Mouse (Mus musculus) gastrocnemius, postnatal 14 days (tissue): ENCODE measurements at regions not wholly inside any gene's neighbourhood (a gene's known extent, or its start where the extent isn't known, plus 50 kb on each side); places are given as distances from the start of the nearest gene placed in this dataset.

Experiments
- DNase-seq: peaks from one replicate; pipeline ENCODE4 v3.0.0; 2021; ENCODE audit warnings: mixed read lengths
- intact Hi-C: fragments of 180-260 bp; cut with DNase I; formaldehyde crosslinking; loops from one replicate; pipeline ENCODE4 v1.15.1; 2025; ENCODE audit warnings: low total_unique reads

GRCm38 (mm10) chr8:26432161-26432919 is 313.0 kb downstream of the Gm45692 start:
- intact Hi-C loops = no loop called here
- DNase-seq = no peak

GRCm38 (mm10) chr8:26436236-26436635 is 316.9 kb downstream of the Gm45692 start:
- DNase-seq = no peak
- intact Hi-C loops = no loop called here

- intact Hi-C loops = no loop called here
- DNase-seq = no peak
Measured at GRCm38 (mm10) chr8:26437571-26437970, 318.2 kb downstream of the Gm45692 start.

GRCm38 (mm10) chr8:26438246-26438862 is 319.0 kb downstream of the Gm45692 start:
- intact Hi-C loops = no loop called here
- DNase-seq = no peak

- no peak for DNase-seq
- intact Hi-C loops = no loop called here
Measured at GRCm38 (mm10) chr8:26438877-26439276, 319.5 kb downstream of the Gm45692 start.

- intact Hi-C loops = loop anchor here (10.0 kb wide), 1 partner anchor 97 kb away; no protein-coding TSS in a partner anchor
- peak; percentile 14 for DNase-seq
Measured at GRCm38 (mm10) chr8:26441268-26442030, 322.1 kb downstream of the Gm45692 start.

- intact Hi-C loops = loop anchor here (10.0 kb wide), 1 partner anchor 98 kb away; no protein-coding TSS in a partner anchor
- peak; percentile 81 for DNase-seq
Measured at GRCm38 (mm10) chr8:26443041-26443440, 323.7 kb downstream of the Gm45692 start.

GRCm38 (mm10) chr8:26443735-26444134 is 324.4 kb downstream of the Gm45692 start:
- DNase-seq = no peak

GRCm38 (mm10) chr8:26445991-26446390 is 326.7 kb downstream of the Gm45692 start:
- intact Hi-C loops = loop anchor here (10.0 kb wide), 1 partner anchor 101 kb away; no protein-coding TSS in a partner anchor
- no peak for DNase-seq

More at GRCm38 (mm10) chr8:26443735-26444134, 324.4 kb downstream of the Gm45692 start:
- intact Hi-C loops = loop anchor here (10.0 kb wide), 1 partner anchor 99 kb away; no protein-coding TSS in a partner anchor

GRCm38 (mm10) chr8:26447886-26448640 is 328.7 kb downstream of the Gm45692 start:
- intact Hi-C loops = loop anchor here (10.0 kb wide), 1 partner anchor 103 kb away; no protein-coding TSS in a partner anchor
- DNase-seq = no peak

- no peak for DNase-seq
- intact Hi-C loops = loop anchor here (10.0 kb wide), 1 partner anchor 104 kb away; no protein-coding TSS in a partner anchor
Measured at GRCm38 (mm10) chr8:26449291-26449690, 330.0 kb downstream of the Gm45692 start.

- DNase-seq = no peak
- intact Hi-C loops = no loop called here
Measured at GRCm38 (mm10) chr8:26450543-26450942, 331.2 kb downstream of the Gm45692 start.

GRCm38 (mm10) chr8:26452976-26453573 is 333.7 kb downstream of the Gm45692 start:
- intact Hi-C loops = no loop called here
- DNase-seq = no peak

- intact Hi-C loops = loop anchor here (10.0 kb wide), 1 partner anchor 519 kb away; no protein-coding TSS in a partner anchor
- no peak for DNase-seq
Measured at GRCm38 (mm10) chr8:26465346-26465745, 346.0 kb downstream of the Gm45692 start.

GRCm38 (mm10) chr8:26468441-26468840 is 349.1 kb downstream of the Gm45692 start:
- intact Hi-C loops = loop anchor here (10.0 kb wide), 1 partner anchor 516 kb away; no protein-coding TSS in a partner anchor
- no peak for DNase-seq

GRCm38 (mm10) chr8:26469705-26470104 is 350.4 kb downstream of the Gm45692 start:
- intact Hi-C loops = loop anchor here (10.0 kb wide), 1 partner anchor 515 kb away; no protein-coding TSS in a partner anchor
- DNase-seq = no peak

- peak; percentile 17 for DNase-seq
- intact Hi-C loops = no loop called here
Measured at GRCm38 (mm10) chr8:26471811-26472550, 352.6 kb downstream of the Gm45692 start.

- intact Hi-C loops = no loop called here
- no peak for DNase-seq
Measured at GRCm38 (mm10) chr8:26484749-26485148, 365.4 kb downstream of the Gm45692 start.
